In the genomic region with DNA sequence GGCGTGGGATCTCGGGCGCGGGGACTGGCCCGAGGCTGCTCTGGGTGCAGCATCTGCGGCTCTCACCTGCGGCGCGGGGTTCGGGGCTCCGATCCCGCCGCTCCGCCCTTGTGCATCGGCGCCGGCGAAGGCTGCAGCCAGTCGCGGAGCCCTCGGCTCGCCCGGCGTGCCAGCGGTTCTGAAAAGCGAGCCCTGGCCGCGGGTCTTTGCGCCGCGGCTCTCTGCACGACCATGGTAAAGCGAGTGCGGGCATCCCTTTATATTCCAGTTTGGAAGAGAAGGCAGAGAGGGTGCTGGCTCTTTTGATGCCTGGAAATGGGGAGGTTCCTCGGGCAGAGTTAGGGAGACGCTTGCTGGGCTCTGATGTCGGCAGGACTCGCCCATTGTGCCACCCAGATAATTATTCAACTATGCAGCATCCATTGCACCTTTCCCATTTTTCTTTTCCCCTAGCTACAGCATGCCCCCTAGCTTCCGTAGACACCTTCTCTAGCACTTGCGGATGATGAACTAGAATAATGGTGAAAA, we compare ENCODE assay signal across 8 mouse cellular contexts. TPM values are rescaled to one million over a fixed set of nuclear protein-coding genes. Genes with fewer than 3 reads are reported as not detected.
DNase-seq lines count a peak whose midpoint lies in the region; ATAC-seq and TF ChIP-seq lines count a peak whose summit lies in the region.

No protein-coding gene starts in this region.

- peak overlapping the region; percentile 93 for H3ac ChIP-seq in C2C12 (ENCODE audit: control insufficient read depth, insufficient read length, low read depth)

- peak; percentile 59 for DNase-seq in adrenal gland, adult 2 months
- peak; percentile 69 for DNase-seq in embryonic facial prominence, embryonic 10.5 days (ENCODE audit: low spot score)
- peak; percentile 36 for DNase-seq in kidney, postnatal 14 days
- DNase-seq in liver, embryonic 14.5 days (ENCODE audit: low read depth in 3 of 3, low spot score in 3 of 3): no peak
- DNase-seq in thymus, adult 2 months: peak; percentile 31

- TF ChIP-seq CTCF in C2C12 (IDR thresholded peaks at IDR 0.05; ENCODE audit: control insufficient read depth, insufficient read depth, insufficient read length): peak; percentile 17
- peak; percentile 41 for TF ChIP-seq CTCF in liver, embryonic 14.5 days (IDR thresholded peaks at IDR 0.05; ENCODE audit: low read depth)
- no peak for TF ChIP-seq CTCF in olfactory bulb, adult 2 months (IDR thresholded peaks at IDR 0.05; ENCODE audit: insufficient read depth, low read depth, low read length)
- TF ChIP-seq CTCF in thymus, adult 2 months (IDR thresholded peaks at IDR 0.05; ENCODE audit: borderline replicate concordance, control insufficient read depth, extremely low read depth, insufficient read depth, low read length, poor library complexity): no peak

- H3K27me3 ChIP-seq in C2C12 (ENCODE audit: control insufficient read depth, insufficient read depth, insufficient read length): no peaks in the 10 kb centered on the region
- H3K27me3 ChIP-seq in embryonic facial prominence, embryonic 10.5 days (replicated peaks; ENCODE audit: low read depth, poor library complexity, severe bottlenecking): no peaks in the 10 kb centered on the region
- H3K27me3 ChIP-seq in heart, embryonic 14.5 days (ENCODE audit: control insufficient read depth, insufficient read depth, low read length): no peaks in the 10 kb centered on the region
- peaks cover 24% of the 10 kb centered on the region for H3K27me3 ChIP-seq in liver, embryonic 14.5 days (ENCODE audit: control insufficient read depth, insufficient read depth, low read length)
- H3K27me3 ChIP-seq in thymus, adult 2 months (ENCODE audit: control insufficient read depth, insufficient read depth, low read length): peaks cover 8% of the 10 kb centered on the region

- H3K4me2 ChIP-seq in heart, embryonic 14.5 days (ENCODE audit: low read length): peak overlapping the region; percentile 93
- peak overlapping the region; percentile 98 for H3K4me2 ChIP-seq in liver, embryonic 14.5 days (ENCODE audit: low read depth)

- peak overlapping the region; percentile 81 for H3K9ac ChIP-seq in heart, embryonic 14.5 days (ENCODE audit: low read length)
- H3K9ac ChIP-seq in liver, embryonic 14.5 days (replicated peaks): peak overlapping the region; percentile 42

- no peak for TF ChIP-seq POLR2A in olfactory bulb, adult 2 months (IDR thresholded peaks at IDR 0.05; ENCODE audit: insufficient read depth, low read depth, low read length)
- TF ChIP-seq POLR2A in thymus, adult 2 months (IDR thresholded peaks at IDR 0.05; ENCODE audit: control insufficient read depth, extremely low read depth, insufficient read depth, low read length, poor library complexity): no peak

- peaks cover 78% of the 10 kb centered on the region for H3K79me2 ChIP-seq in C2C12 (ENCODE audit: control insufficient read depth, insufficient read depth)

- H3K27ac ChIP-seq in embryonic facial prominence, embryonic 10.5 days (replicated peaks): peak overlapping the region; percentile 99
- H3K27ac ChIP-seq in heart, embryonic 14.5 days (replicated peaks in 1 of 2; ENCODE audit: control insufficient read depth in 1 of 2, insufficient read depth in 1 of 2, low read depth in 2 of 2, low read length in 2 of 2): peak overlapping the region; percentile 35 to 88; a peak in 3 of 4 replicates
- no peak overlapping the region for H3K27ac ChIP-seq in liver, embryonic 14.5 days
- H3K27ac ChIP-seq in olfactory bulb, adult 2 months (ENCODE audit: insufficient read depth, low read depth, low read length): peak overlapping the region; percentile 100
- H3K27ac ChIP-seq in thymus, adult 2 months (ENCODE audit: control insufficient read depth, insufficient read depth, low read length): no peak overlapping the region

- under 1% methylated on average over 40 of the region's 40 CpGs for WGBS in embryonic facial prominence, embryonic 10.5 days
- WGBS in heart, embryonic 14.5 days: 1% methylated on average over 40 of the region's 40 CpGs
- under 1% methylated on average over 39 of the region's 40 CpGs for WGBS in liver, embryonic 14.5 days (ENCODE audit: insufficient replicate concordance)
- WGBS in olfactory bulb, adult 2 months: under 1% methylated on average over 40 of the region's 40 CpGs
- WGBS in thymus, adult 2 months: under 1% methylated on average over 40 of the region's 40 CpGs

- no peaks in the 10 kb centered on the region for H3K9me3 ChIP-seq in embryonic facial prominence, embryonic 10.5 days
- no peaks in the 10 kb centered on the region for H3K9me3 ChIP-seq in heart, embryonic 14.5 days (ENCODE audit: control insufficient read depth, low read length)
- H3K9me3 ChIP-seq in liver, embryonic 14.5 days (ENCODE audit: control insufficient read depth, low read length): no peaks in the 10 kb centered on the region

- H3K79me3 ChIP-seq in C2C12 (ENCODE audit: low read depth): peaks cover 44% of the 10 kb centered on the region

- peaks cover 9% of the 10 kb centered on the region for H3K36me3 ChIP-seq in C2C12 (ENCODE audit: control insufficient read depth, insufficient read depth)
- H3K36me3 ChIP-seq in embryonic facial prominence, embryonic 10.5 days (replicated peaks): peaks cover 12% of the 10 kb centered on the region
- peaks cover 4% of the 10 kb centered on the region; the same call in 1 of the 2 replicates for H3K36me3 ChIP-seq in heart, embryonic 14.5 days (ENCODE audit: control insufficient read depth, insufficient read depth, low read length)
- H3K36me3 ChIP-seq in liver, embryonic 14.5 days (replicated peaks; ENCODE audit: control insufficient read depth, insufficient read depth, low read depth): no peaks in the 10 kb centered on the region
- H3K36me3 ChIP-seq in thymus, adult 2 months (ENCODE audit: control insufficient read depth, insufficient read depth, low read length): no peaks in the 10 kb centered on the region

- peak overlapping the region; percentile 71 for H3K4me3 ChIP-seq in C2C12 (ENCODE audit: insufficient read depth, poor library complexity, severe bottlenecking)
- H3K4me3 ChIP-seq in embryonic facial prominence, embryonic 10.5 days: peak overlapping the region; percentile 93
- H3K4me3 ChIP-seq in heart, embryonic 14.5 days (ENCODE audit: control insufficient read depth in 1 of 2, insufficient read depth in 1 of 2, low read depth in 1 of 2, low read length in 2 of 2): peak overlapping the region; percentile 72 to 88
- peak overlapping the region; percentile 61 to 91 for H3K4me3 ChIP-seq in liver, embryonic 14.5 days (ENCODE audit: insufficient read depth in 1 of 2, low read depth in 2 of 2, low read length in 2 of 2)
- peak overlapping the region; percentile 96 for H3K4me3 ChIP-seq in olfactory bulb, adult 2 months (ENCODE audit: insufficient read depth, low read depth, low read length)
- H3K4me3 ChIP-seq in thymus, adult 2 months (ENCODE audit: control insufficient read depth, insufficient read depth, low read length): peak overlapping the region; percentile 82

- no peak for TF ChIP-seq EP300 in liver, embryonic 14.5 days (IDR thresholded peaks at IDR 0.05; ENCODE audit: low read depth)

- no peak for ATAC-seq in heart, embryonic 14.5 days (ENCODE audit: insufficient number of reproducible peaks, insufficient read depth, low FRiP score, low read depth)
- no peak for ATAC-seq in liver, embryonic 14.5 days (ENCODE audit: insufficient read depth)

- H3K4me1 ChIP-seq in embryonic facial prominence, embryonic 10.5 days: peaks cover 23% of the 10 kb centered on the region
- H3K4me1 ChIP-seq in heart, embryonic 14.5 days (ENCODE audit: control insufficient read depth in 2 of 2, insufficient read depth in 2 of 2, low read length in 2 of 2): peaks cover 5 to 27% of the 10 kb centered on the region in 2 experiments; a peak in 3 of 4 replicates
- H3K4me1 ChIP-seq in liver, embryonic 14.5 days (replicated peaks; ENCODE audit: control insufficient read depth in 2 of 2, insufficient read depth in 2 of 2, low read length in 1 of 2): no peaks in the 10 kb centered on the region; a peak in 1 of 4 replicates
- H3K4me1 ChIP-seq in olfactory bulb, adult 2 months (ENCODE audit: control insufficient read depth, insufficient read depth, low read length): peaks cover 4% of the 10 kb centered on the region
- peaks cover 5% of the 10 kb centered on the region for H3K4me1 ChIP-seq in thymus, adult 2 months (replicated peaks; ENCODE audit: control insufficient read depth, insufficient read depth, low read length)

TF ChIP-seq in C2C12, 6 proteins besides CTCF, POLR2A, EP300 and RAD21:
- TF ChIP-seq USF1 (IDR thresholded peaks at IDR 0.05; ENCODE audit: low read depth): no peak
- TF ChIP-seq MAX (IDR thresholded peaks at IDR 0.05): no peak
- TF ChIP-seq FOSL1 (IDR thresholded peaks at IDR 0.05; ENCODE audit: insufficient read depth, low read length, poor library complexity, severe bottlenecking): no peak
- no peak for TF ChIP-seq CEBPB (IDR thresholded peaks at IDR 0.05; ENCODE audit: low read depth)
- no peak for TF ChIP-seq MYOD1 (IDR thresholded peaks at IDR 0.05; ENCODE audit: control insufficient read depth, insufficient read length, low read depth)
- TF ChIP-seq MYOG (IDR thresholded peaks at IDR 0.05; ENCODE audit: control insufficient read depth, extremely low read depth, insufficient read length): no peak

RNA-seq across cellular contexts. Expression of a gene that starts 1.1 kb away (rescaled TPM):
- 9.2 TPM for polyA plus RNA-seq in C2C12 (2012; fragmentation: generic; extraction: Trizol)
- total RNA-seq in adrenal gland, adult 2 months (2021): 1 to 10 TPM; 4.6 to 5.8 TPM
- 2.7 and 3.4 TPM in 2 replicates for polyA plus RNA-seq in adrenal gland, adult 2 months (2012; rRNA removed)
- polyA plus RNA-seq in embryonic facial prominence, embryonic 10.5 days (2016; fragmentation: Nextera tagmentation; extraction: Ambion mirVana): 45.9 and 50.1 TPM in 2 replicates
- 10.7 and 12.1 TPM in 2 replicates for polyA plus RNA-seq in heart, embryonic 14.5 days (2014; fragmentation: Nextera tagmentation; extraction: Ambion mirVana)
- 0.42 and 0.61 TPM in 2 replicates for polyA plus RNA-seq in liver, embryonic 14.5 days (2012; rRNA removed)
- 0.59 and 0.67 TPM in 2 replicates for polyA plus RNA-seq in liver, embryonic 14.5 days (2014; fragmentation: Nextera tagmentation; extraction: Ambion mirVana)
- polyA plus RNA-seq in olfactory bulb, adult 2 months (2012; ENCODE audit: insufficient read depth, insufficient read length, low replicate concordance, missing spikeins): not detected in 2 replicates
- 0.62 and 0.93 TPM in 2 replicates for polyA plus RNA-seq in thymus, adult 2 months (2012; rRNA removed)

RNA-seq across cellular contexts. Expression of a gene that starts 1.2 kb away (rescaled TPM):
- polyA plus RNA-seq in C2C12 (2012; fragmentation: generic; extraction: Trizol): 9.5 TPM
- 10 to 100 TPM; 21.8 to 24.9 TPM for total RNA-seq in adrenal gland, adult 2 months (2021)
- polyA plus RNA-seq in adrenal gland, adult 2 months (2012; rRNA removed): 13.4 and 17.5 TPM in 2 replicates
- polyA plus RNA-seq in embryonic facial prominence, embryonic 10.5 days (2016; fragmentation: Nextera tagmentation; extraction: Ambion mirVana): 40.0 and 40.6 TPM in 2 replicates
- polyA plus RNA-seq in heart, embryonic 14.5 days (2014; fragmentation: Nextera tagmentation; extraction: Ambion mirVana): 21.8 and 24.2 TPM in 2 replicates
- 7.2 and 8.9 TPM in 2 replicates for polyA plus RNA-seq in liver, embryonic 14.5 days (2012; rRNA removed)
- 11.1 and 12.5 TPM in 2 replicates for polyA plus RNA-seq in liver, embryonic 14.5 days (2014; fragmentation: Nextera tagmentation; extraction: Ambion mirVana)
- polyA plus RNA-seq in olfactory bulb, adult 2 months (2012; ENCODE audit: insufficient read depth, insufficient read length, low replicate concordance, missing spikeins): not detected in 2 replicates
- polyA plus RNA-seq in thymus, adult 2 months (2012; rRNA removed): 35.6 and 42.6 TPM in 2 replicates

Comparison
In these comparisons a context has a peak if more than half of its experiments do, and no peak if none do; other contexts are left out.
1. CTCF ChIP-seq: peak in C2C12 (single experiment) and liver, embryonic 14.5 days (single experiment); none in olfactory bulb, adult 2 months (single experiment) and thymus, adult 2 months (single experiment).
2. DNase-seq: peak in adrenal gland, adult 2 months (single experiment), embryonic facial prominence, embryonic 10.5 days (single experiment), kidney, postnatal 14 days (single experiment) and thymus, adult 2 months (single experiment); none in liver, embryonic 14.5 days (0 of 3).
3. H3K27ac ChIP-seq: peak in embryonic facial prominence, embryonic 10.5 days (single experiment), heart, embryonic 14.5 days (2 of 2) and olfactory bulb, adult 2 months (single experiment); none in liver, embryonic 14.5 days (single experiment) and thymus, adult 2 months (single experiment).
4. Peak in every context shown above with its lines, with median percentiles within 50 percentile points of each other: H3K4me3 ChIP-seq.